Mouse (Mus musculus): ENCODE measurements around the gene Creg1. TPM values are rescaled to one million over a fixed set of nuclear protein-coding genes. Genes with fewer than 3 reads are reported as not detected.

Gene Creg1
- polyA plus RNA-seq, 1 experiment from 2014 or later = 40.5 TPM

GRCm38 (mm10) chr1:165801709-165802310, 38.3 kb downstream of the Creg1 start:
- no peak for DNase-seq (ENCODE audit: low spot score)
- H3K27me3 ChIP-seq (replicated peaks; ENCODE audit: low read depth, poor library complexity, severe bottlenecking) = no peaks in the 10 kb centered on the region
- H3K36me3 ChIP-seq (replicated peaks) = no peaks in the 10 kb centered on the region
- no peaks in the 10 kb centered on the region; the same call in 1 of the 2 replicates for H3K9me3 ChIP-seq
- no peak overlapping the region for H3K27ac ChIP-seq (replicated peaks)
- 85% methylated on average over 11 of the region's 11 CpGs for WGBS
- H3K4me3 ChIP-seq = no peak overlapping the region
- H3K4me1 ChIP-seq = 0 out of 2 replicates have a peak, but pooled peaks cover 6% of the 10 kb centered on the region

DNA sequence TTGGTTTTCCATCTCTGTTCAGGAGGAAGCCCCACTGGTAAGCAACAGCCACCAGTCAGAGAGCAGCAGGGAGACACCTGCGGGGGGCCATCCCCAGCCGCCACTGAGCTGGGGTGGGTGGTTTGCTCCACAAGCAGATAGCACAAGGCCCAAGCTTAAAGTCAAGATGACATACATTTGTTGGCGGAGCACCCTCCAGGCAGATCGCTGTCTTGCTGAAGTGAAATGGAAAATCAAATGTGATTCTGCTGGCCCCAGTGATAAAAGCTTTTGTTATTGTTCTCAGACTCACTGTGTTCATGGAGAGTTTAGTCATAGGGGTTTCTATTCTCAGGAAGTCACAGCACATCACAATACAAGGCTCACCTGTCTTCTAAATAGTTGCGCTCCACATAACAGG, 39.6 kb downstream of the Creg1 start:
- Histone ChIP-seq H3K4me3 (no peak overlapping the region), H3K27me3 (replicated peaks; ENCODE audit: low read depth, poor library complexity, severe bottlenecking) (0 out of 2 replicates have a peak, but pooled peaks cover 5% of the 10 kb centered on the region), H3K4me1 (0 out of 2 replicates have a peak, but pooled peaks cover 6% of the 10 kb centered on the region), H3K27ac (replicated peaks) (no peak overlapping the region), H3K9me3 (no peaks in the 10 kb centered on the region; the same call in 1 of the 2 replicates), H3K36me3 (replicated peaks) (no peaks in the 10 kb centered on the region)
- DNase-seq (ENCODE audit: low spot score) = no peak
- 84% methylated on average over 5 of the region's 5 CpGs for WGBS

- Histone ChIP-seq H3K27ac (replicated peaks) (no peak overlapping the region), H3K4me3 (no peak overlapping the region), H3K4me1 (0 out of 2 replicates have a peak, but pooled peaks cover 6% of the 10 kb centered on the region), H3K27me3 (replicated peaks; ENCODE audit: low read depth, poor library complexity, severe bottlenecking) (0 out of 2 replicates have a peak, but pooled peaks cover 6% of the 10 kb centered on the region), H3K36me3 (replicated peaks) (no peaks in the 10 kb centered on the region), H3K9me3 (no peaks in the 10 kb centered on the region; the same call in 1 of the 2 replicates)
- WGBS = 89% methylated on average over 4 of the region's 4 CpGs
- DNase-seq (ENCODE audit: low spot score) = no peak
Observed at GRCm38 (mm10) chr1:165804133-165804532, 40.6 kb downstream of the Creg1 start.

GRCm38 (mm10) chr1:165810633-165811032, 47.1 kb downstream of the Creg1 start:
- peaks cover 40% of the 10 kb centered on the region for H3K4me1 ChIP-seq
- H3K36me3 ChIP-seq (replicated peaks) = no peaks in the 10 kb centered on the region
- H3K4me3 ChIP-seq = no peak overlapping the region
- no peaks in the 10 kb centered on the region for H3K9me3 ChIP-seq
- no peak overlapping the region for H3K27ac ChIP-seq (replicated peaks)
- peaks cover 39% of the 10 kb centered on the region for H3K27me3 ChIP-seq (replicated peaks; ENCODE audit: low read depth, poor library complexity, severe bottlenecking)
- no peak for DNase-seq (ENCODE audit: low spot score)
- WGBS = 74% methylated on average over 2 of the region's 2 CpGs

GRCm38 (mm10) chr1:165811170-165811569, 47.6 kb downstream of the Creg1 start:
- H3K27me3 ChIP-seq (replicated peaks; ENCODE audit: low read depth, poor library complexity, severe bottlenecking) = peaks cover 43% of the 10 kb centered on the region
- WGBS = 86% methylated on average over 5 of the region's 5 CpGs

GRCm38 (mm10) chr1:165812775-165813174, 49.2 kb downstream of the Creg1 start:
- Histone ChIP-seq H3K4me3 (no peak overlapping the region), H3K4me1 (peaks cover 54% of the 10 kb centered on the region), H3K27ac (replicated peaks) (peak overlapping the region; percentile 82; the same call in 1 of the 2 replicates), H3K36me3 (replicated peaks) (no peaks in the 10 kb centered on the region), H3K27me3 (replicated peaks; ENCODE audit: low read depth, poor library complexity, severe bottlenecking) (peaks cover 57% of the 10 kb centered on the region), H3K9me3 (no peaks in the 10 kb centered on the region)
- WGBS = 82% methylated on average over 3 of the region's 3 CpGs
- no peak for DNase-seq (ENCODE audit: low spot score)

More at GRCm38 (mm10) chr1:165811170-165811569, 47.6 kb downstream of the Creg1 start:
- H3K9me3 ChIP-seq = no peaks in the 10 kb centered on the region
- DNase-seq (ENCODE audit: low spot score) = no peak
- no peak overlapping the region for H3K27ac ChIP-seq (replicated peaks)
- peaks cover 38% of the 10 kb centered on the region for H3K4me1 ChIP-seq
- no peaks in the 10 kb centered on the region for H3K36me3 ChIP-seq (replicated peaks)
- no peak overlapping the region for H3K4me3 ChIP-seq

- 14% methylated on average over 7 of the region's 7 CpGs for WGBS
- DNase-seq (ENCODE audit: low spot score) = peak; percentile 76
- Histone ChIP-seq H3K4me3 (0 out of 2 replicates have a peak overlapping the region, but pooled peaks have one; percentile 18), H3K27ac (replicated peaks) (peak overlapping the region; percentile 82), H3K27me3 (replicated peaks; ENCODE audit: low read depth, poor library complexity, severe bottlenecking) (peaks cover 66% of the 10 kb centered on the region), H3K36me3 (replicated peaks) (no peaks in the 10 kb centered on the region), H3K4me1 (peaks cover 67% of the 10 kb centered on the region), H3K9me3 (no peaks in the 10 kb centered on the region)
Observed at GRCm38 (mm10) chr1:165814116-165814515, 50.6 kb downstream of the Creg1 start.

- WGBS = 17% methylated on average over 14 of the region's 14 CpGs
- H3K27ac ChIP-seq (replicated peaks) = peak overlapping the region; percentile 82
- H3K4me3 ChIP-seq = peak overlapping the region; percentile 21; the same call in 1 of the 2 replicates
- no peaks in the 10 kb centered on the region for H3K36me3 ChIP-seq (replicated peaks)
- peak; percentile 31 for DNase-seq (ENCODE audit: low spot score)
- peaks cover 72% of the 10 kb centered on the region for H3K4me1 ChIP-seq
- peaks cover 72% of the 10 kb centered on the region for H3K27me3 ChIP-seq (replicated peaks; ENCODE audit: low read depth, poor library complexity, severe bottlenecking)
- no peaks in the 10 kb centered on the region for H3K9me3 ChIP-seq
Observed at GRCm38 (mm10) chr1:165814521-165815278, 51.2 kb downstream of the Creg1 start.

DNA sequence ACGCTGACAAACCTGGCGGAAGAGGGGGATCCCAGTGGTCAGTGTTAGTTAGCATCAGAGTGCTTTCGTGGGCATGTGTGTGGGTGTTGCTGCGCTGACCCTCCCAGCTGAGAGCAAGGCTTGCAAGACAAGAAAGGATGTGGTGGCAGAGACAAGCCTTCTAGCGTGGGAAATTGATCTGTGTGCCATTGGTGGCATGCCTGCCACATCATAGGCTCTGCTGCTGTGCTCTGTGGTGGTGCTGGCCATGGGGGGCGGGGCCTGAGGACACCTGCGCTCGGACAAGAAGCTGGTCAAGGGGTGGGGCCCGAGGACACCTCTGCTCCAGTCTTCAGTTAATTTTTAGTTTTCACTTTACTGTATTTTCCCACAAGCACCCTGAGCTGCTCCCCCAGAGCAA, 52.8 kb downstream of the Creg1 start:
- WGBS = 82% methylated on average over 9 of the region's 9 CpGs
- peaks cover 69% of the 10 kb centered on the region for H3K27me3 ChIP-seq (replicated peaks; ENCODE audit: low read depth, poor library complexity, severe bottlenecking)
- H3K4me3 ChIP-seq = no peak overlapping the region
- H3K4me1 ChIP-seq = peaks cover 70% of the 10 kb centered on the region
- no peak for DNase-seq (ENCODE audit: low spot score)
- 0 out of 2 replicates have a peak overlapping the region, but pooled peaks have one; percentile 41 for H3K27ac ChIP-seq (replicated peaks)
- H3K36me3 ChIP-seq (replicated peaks) = no peaks in the 10 kb centered on the region
- no peaks in the 10 kb centered on the region for H3K9me3 ChIP-seq

GRCm38 (mm10) chr1:165817264-165817663, 53.7 kb downstream of the Creg1 start:
- no peak overlapping the region for H3K4me3 ChIP-seq
- no peaks in the 10 kb centered on the region for H3K9me3 ChIP-seq
- WGBS = 70% methylated on average over 9 of the region's 9 CpGs
- no peaks in the 10 kb centered on the region for H3K36me3 ChIP-seq (replicated peaks)
- H3K4me1 ChIP-seq = peaks cover 66% of the 10 kb centered on the region
- DNase-seq (ENCODE audit: low spot score) = no peak
- peaks cover 61% of the 10 kb centered on the region for H3K27me3 ChIP-seq (replicated peaks; ENCODE audit: low read depth, poor library complexity, severe bottlenecking)
- peak overlapping the region; percentile 71; the same call in 1 of the 2 replicates for H3K27ac ChIP-seq (replicated peaks)

DNA sequence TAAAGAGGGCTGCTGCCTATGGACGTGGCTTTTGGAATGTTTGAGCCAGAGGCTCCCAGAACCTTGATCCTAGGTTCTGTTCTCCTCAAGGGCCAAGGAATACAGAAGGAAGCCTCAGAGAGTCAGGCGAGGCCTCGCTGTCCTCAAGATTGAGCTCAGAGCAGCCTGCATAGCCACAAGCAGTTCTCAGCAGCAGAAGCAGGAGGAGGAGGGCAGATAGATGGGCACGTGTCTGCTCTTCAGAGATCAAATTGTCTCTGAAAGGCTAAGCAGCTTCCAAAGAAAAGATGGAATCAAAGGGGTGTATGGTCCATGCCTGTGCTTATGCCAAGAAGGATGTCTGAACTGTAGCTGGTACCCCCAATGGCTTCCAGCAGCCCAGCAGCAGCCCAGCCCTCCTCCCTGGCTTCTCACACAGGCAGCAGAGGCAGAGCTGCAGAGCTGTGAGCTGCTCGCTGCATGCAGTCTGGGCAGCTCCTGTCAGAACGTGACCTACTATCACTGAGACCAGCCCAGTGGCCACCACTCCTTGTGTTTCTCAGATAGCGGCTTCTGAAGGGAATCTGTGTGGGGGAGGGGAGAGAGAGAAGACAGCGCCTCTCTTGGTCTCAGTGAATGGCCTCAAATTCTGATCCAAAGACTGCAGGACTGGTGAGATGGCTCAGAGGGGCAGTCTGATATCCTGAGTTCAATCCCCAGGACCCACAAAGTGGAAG, 54.8 kb downstream of the Creg1 start:
- peaks cover 58% of the 10 kb centered on the region for H3K4me1 ChIP-seq
- H3K4me3 ChIP-seq = no peak overlapping the region
- no peaks in the 10 kb centered on the region for H3K9me3 ChIP-seq
- H3K27ac ChIP-seq (replicated peaks) = peak overlapping the region; percentile 71
- peaks cover 50% of the 10 kb centered on the region for H3K27me3 ChIP-seq (replicated peaks; ENCODE audit: low read depth, poor library complexity, severe bottlenecking)
- no peaks in the 10 kb centered on the region for H3K36me3 ChIP-seq (replicated peaks)
- DNase-seq (ENCODE audit: low spot score) = no peak
- WGBS = 32% methylated on average over 8 of the region's 8 CpGs

- H3K4me1 ChIP-seq = peaks cover 49% of the 10 kb centered on the region
Observed at GRCm38 (mm10) chr1:165819147-165819546, 55.6 kb downstream of the Creg1 start.

More at GRCm38 (mm10) chr1:165819147-165819546, 55.6 kb downstream of the Creg1 start:
- H3K27me3 ChIP-seq (replicated peaks; ENCODE audit: low read depth, poor library complexity, severe bottlenecking) = peaks cover 48% of the 10 kb centered on the region
- 83% methylated on average over 4 of the region's 4 CpGs for WGBS
- H3K9me3 ChIP-seq = no peaks in the 10 kb centered on the region
- H3K4me3 ChIP-seq = no peak overlapping the region
- no peaks in the 10 kb centered on the region for H3K36me3 ChIP-seq (replicated peaks)
- DNase-seq (ENCODE audit: low spot score) = no peak
- H3K27ac ChIP-seq (replicated peaks) = peak overlapping the region; percentile 24; the same call in 1 of the 2 replicates
